In genomic region chr1:87153776-87154500, GRCm38 (mm10) we compare ENCODE assay signal across 9 mouse cellular contexts. TPM values are rescaled to one million over a fixed set of nuclear protein-coding genes. Genes with fewer than 3 reads are reported as not detected.
A peak's percentile ranks its signal among the peaks of the same experiment; 100 is the strongest.
DNase-seq lines count a peak whose midpoint lies in the region; ATAC-seq and TF ChIP-seq lines count a peak whose summit lies in the region.
"Had no signal": no experiment of that assay in that cellular context is flagged by ENCODE, and none has a peak within 500 bp of the region (broad histone marks: within the 10 kb centered on the region; RNA-seq: fewer than 3 reads in every experiment).

No protein-coding gene starts in this region.

- H3K27me3 ChIP-seq in lung, embryonic 15.5 days = peaks cover 94% of the 10 kb centered on the region
- peaks cover 100% of the 10 kb centered on the region for H3K27me3 ChIP-seq in forebrain, embryonic 12.5 days
- peaks cover 85% of the 10 kb centered on the region for H3K27me3 ChIP-seq in limb, embryonic 11.5 days (ENCODE audit: control insufficient read depth, insufficient read depth, low read length)

- peak overlapping the region; percentile 56 for H3K4me2 ChIP-seq in lung, embryonic 15.5 days
- peak overlapping the region; percentile 73 for H3K4me2 ChIP-seq in forebrain, embryonic 12.5 days
- peak overlapping the region; percentile 33 for H3K4me2 ChIP-seq in limb, embryonic 11.5 days (ENCODE audit: low read depth, severe bottlenecking)

- no peak overlapping the region for H3K9ac ChIP-seq in lung, embryonic 15.5 days
- peak overlapping the region; percentile 36 for H3K9ac ChIP-seq in forebrain, embryonic 12.5 days
- H3K9ac ChIP-seq in limb, embryonic 11.5 days (ENCODE audit: low read length) = no peak overlapping the region

- no peak for ATAC-seq in lung, embryonic 15.5 days (ENCODE audit: borderline replicate concordance, extremely low read depth, low FRiP score, low TSS enrichment)
- ATAC-seq in forebrain, embryonic 12.5 days (ENCODE audit: low FRiP score) = peak; percentile 40; the same call in 1 of the 2 replicates
- no peak for ATAC-seq in limb, embryonic 11.5 days (ENCODE audit: insufficient number of reproducible peaks, low FRiP score, low TSS enrichment, low read depth)

- no peak for DNase-seq in lung, postnatal 4 days
- DNase-seq in limb, embryonic 11.5 days (ENCODE audit: low spot score) = no peak
- no peak for DNase-seq in left cerebral cortex, postnatal 14 days (ENCODE audit: low spot score in 2 of 2)
- DNase-seq in left cerebral cortex, postnatal 36 days (ENCODE audit: low spot score in 2 of 2) = no peak
- no peak for DNase-seq in ovary, postnatal 10 days (ENCODE audit: low spot score)

- no peak for TF ChIP-seq POLR2A in olfactory bulb, adult 2 months (IDR thresholded peaks at IDR 0.05; ENCODE audit: insufficient read depth, low read depth, low read length)

- H3K4me3 ChIP-seq in lung, embryonic 15.5 days = peak overlapping the region; percentile 34
- peak overlapping the region; percentile 48 for H3K4me3 ChIP-seq in forebrain, embryonic 12.5 days (replicated peaks)
- peak overlapping the region; percentile 24 for H3K4me3 ChIP-seq in limb, embryonic 11.5 days (ENCODE audit: low read depth, low read length)
- H3K4me3 ChIP-seq in olfactory bulb, adult 2 months (ENCODE audit: insufficient read depth, low read depth, low read length) = peak overlapping the region; percentile 28
- H3K4me3 ChIP-seq: erythroblast, embryonic 14.5 days had no signal

- WGBS in lung, embryonic 15.5 days = under 1% methylated on average over 72 of the region's 72 CpGs
- WGBS in forebrain, embryonic 12.5 days = under 1% methylated on average over 72 of the region's 72 CpGs
- WGBS in limb, embryonic 11.5 days = 1% methylated on average over 63 of the region's 72 CpGs
- under 1% methylated on average over 72 of the region's 72 CpGs for WGBS in olfactory bulb, adult 2 months

- peaks cover 21% of the 10 kb centered on the region for H3K4me1 ChIP-seq in lung, embryonic 15.5 days
- peaks cover 26% of the 10 kb centered on the region for H3K4me1 ChIP-seq in forebrain, embryonic 12.5 days
- peaks cover 8% of the 10 kb centered on the region; the same call in 1 of the 2 replicates for H3K4me1 ChIP-seq in limb, embryonic 11.5 days (ENCODE audit: control insufficient read depth, insufficient read depth, low read length)
- peaks cover 27% of the 10 kb centered on the region for H3K4me1 ChIP-seq in olfactory bulb, adult 2 months (ENCODE audit: control insufficient read depth, insufficient read depth, low read length)

- H3K27ac ChIP-seq in lung, embryonic 15.5 days = no peak overlapping the region
- H3K27ac ChIP-seq in forebrain, embryonic 12.5 days = no peak overlapping the region
- no peak overlapping the region for H3K27ac ChIP-seq in limb, embryonic 11.5 days (replicated peaks; ENCODE audit: low read depth, low read length)
- H3K27ac ChIP-seq in olfactory bulb, adult 2 months (ENCODE audit: insufficient read depth, low read depth, low read length) = no peak overlapping the region

- no peaks in the 10 kb centered on the region for H3K9me3 ChIP-seq in lung, embryonic 15.5 days
- no peaks in the 10 kb centered on the region for H3K9me3 ChIP-seq in forebrain, embryonic 12.5 days
- H3K9me3 ChIP-seq in limb, embryonic 11.5 days (ENCODE audit: control insufficient read depth, low read length) = no peaks in the 10 kb centered on the region

- intact Hi-C loops in left cerebral cortex, postnatal 14 days (cut with DNase I) = no loop called here
- intact Hi-C loops in left cerebral cortex, postnatal 36 days (cut with DNase I) = no loop called here

- H3K36me3 ChIP-seq in lung, embryonic 15.5 days = no peaks in the 10 kb centered on the region
- no peaks in the 10 kb centered on the region for H3K36me3 ChIP-seq in forebrain, embryonic 12.5 days (replicated peaks)
- H3K36me3 ChIP-seq in limb, embryonic 11.5 days (ENCODE audit: control insufficient read depth, insufficient read depth, low read length) = no peaks in the 10 kb centered on the region

- TF ChIP-seq CTCF in olfactory bulb, adult 2 months (IDR thresholded peaks at IDR 0.05; ENCODE audit: insufficient read depth, low read depth, low read length) = no peak

RNA-seq across cellular contexts. Expression of gene Ecel1, which starts 2.4 kb away (rescaled TPM):
- 0.36 and 1.2 TPM in 2 replicates for polyA plus RNA-seq in lung, embryonic 15.5 days (2015; fragmentation: Nextera tagmentation; extraction: Ambion mirVana)
- 18.3 and 23.2 TPM in 2 replicates for polyA plus RNA-seq in forebrain, embryonic 12.5 days (2016; fragmentation: Nextera tagmentation; extraction: Ambion mirVana)
- polyA plus RNA-seq in limb, embryonic 11.5 days (2014; fragmentation: Nextera tagmentation; extraction: Ambion mirVana) = 0.17 and 0.28 TPM in 2 replicates
- polyA plus RNA-seq in olfactory bulb, adult 2 months (2012; ENCODE audit: insufficient read depth, insufficient read length, low replicate concordance, missing spikeins) = not detected in 2 replicates
- 1 to 10 TPM; 1.9 to 7.0 TPM for total RNA-seq in left cerebral cortex, postnatal 14 days (2021)
- 10 to 100 TPM in 1 of 2 experiments, 1 to 10 TPM in 1; 5.8 to 12.6 TPM for total RNA-seq in left cerebral cortex, postnatal 36 days (2021)
- polyA plus RNA-seq: erythroblast, embryonic 14.5 days had no signal

RNA-seq across cellular contexts. Expression of gene Akp3, which starts 29.2 kb away (rescaled TPM):
- not detected in 2 replicates for polyA plus RNA-seq in lung, embryonic 15.5 days (2015; fragmentation: Nextera tagmentation; extraction: Ambion mirVana)
- not detected in 2 replicates for polyA plus RNA-seq in forebrain, embryonic 12.5 days (2016; fragmentation: Nextera tagmentation; extraction: Ambion mirVana)
- polyA plus RNA-seq in limb, embryonic 11.5 days (2014; fragmentation: Nextera tagmentation; extraction: Ambion mirVana) = not detected in 2 replicates
- polyA plus RNA-seq in olfactory bulb, adult 2 months (2012; ENCODE audit: insufficient read depth, insufficient read length, low replicate concordance, missing spikeins) = not detected in 2 replicates
- not detected for total RNA-seq in left cerebral cortex, postnatal 14 days (2021)
- total RNA-seq in left cerebral cortex, postnatal 36 days (2021) = not detected
- polyA plus RNA-seq: erythroblast, embryonic 14.5 days had no signal

RNA-seq across cellular contexts. Expression of gene Prss56, which starts 29.2 kb away (rescaled TPM):
- polyA plus RNA-seq in lung, embryonic 15.5 days (2015; fragmentation: Nextera tagmentation; extraction: Ambion mirVana) = 0.21 TPM in 1 of 2 replicates, not detected in the other
- not detected in 2 replicates for polyA plus RNA-seq in forebrain, embryonic 12.5 days (2016; fragmentation: Nextera tagmentation; extraction: Ambion mirVana)
- not detected in 2 replicates for polyA plus RNA-seq in limb, embryonic 11.5 days (2014; fragmentation: Nextera tagmentation; extraction: Ambion mirVana)
- not detected in 2 replicates for polyA plus RNA-seq in olfactory bulb, adult 2 months (2012; ENCODE audit: insufficient read depth, insufficient read length, low replicate concordance, missing spikeins)
- 1 to 10 TPM; 8.0 to 10.0 TPM for total RNA-seq in left cerebral cortex, postnatal 14 days (2021)
- total RNA-seq in left cerebral cortex, postnatal 36 days (2021) = under 1 TPM; 0.88 to 0.89 TPM
- polyA plus RNA-seq: erythroblast, embryonic 14.5 days had no signal

RNA-seq across cellular contexts. Expression of gene Chrnd, which starts 36.5 kb away (rescaled TPM):
- 0.06 and 0.24 TPM in 2 replicates for polyA plus RNA-seq in lung, embryonic 15.5 days (2015; fragmentation: Nextera tagmentation; extraction: Ambion mirVana)
- 0.10 TPM in 1 of 2 replicates, not detected in the other for polyA plus RNA-seq in forebrain, embryonic 12.5 days (2016; fragmentation: Nextera tagmentation; extraction: Ambion mirVana)
- polyA plus RNA-seq in limb, embryonic 11.5 days (2014; fragmentation: Nextera tagmentation; extraction: Ambion mirVana) = 0.73 and 1.2 TPM in 2 replicates
- not detected in 2 replicates for polyA plus RNA-seq in olfactory bulb, adult 2 months (2012; ENCODE audit: insufficient read depth, insufficient read length, low replicate concordance, missing spikeins)
- not detected for total RNA-seq in left cerebral cortex, postnatal 14 days (2021)
- not detected for total RNA-seq in left cerebral cortex, postnatal 36 days (2021)
- polyA plus RNA-seq: erythroblast, embryonic 14.5 days had no signal

RNA-seq across cellular contexts. Expression of gene Chrng, which starts 50.5 kb away (rescaled TPM):
- 0.12 and 0.25 TPM in 2 replicates for polyA plus RNA-seq in lung, embryonic 15.5 days (2015; fragmentation: Nextera tagmentation; extraction: Ambion mirVana)
- polyA plus RNA-seq in forebrain, embryonic 12.5 days (2016; fragmentation: Nextera tagmentation; extraction: Ambion mirVana) = not detected in 2 replicates
- 2.9 and 4.1 TPM in 2 replicates for polyA plus RNA-seq in limb, embryonic 11.5 days (2014; fragmentation: Nextera tagmentation; extraction: Ambion mirVana)
- polyA plus RNA-seq in olfactory bulb, adult 2 months (2012; ENCODE audit: insufficient read depth, insufficient read length, low replicate concordance, missing spikeins) = not detected in 2 replicates
- total RNA-seq in left cerebral cortex, postnatal 14 days (2021) = not detected
- total RNA-seq in left cerebral cortex, postnatal 36 days (2021) = not detected
- polyA plus RNA-seq: erythroblast, embryonic 14.5 days had no signal
